Mouse (Mus musculus): ENCODE results near the gene Dync1i1.

- TF ChIP-seq CTCF (IDR thresholded peaks at IDR 0.05; ENCODE audit: low read depth) = no peak
- TF ChIP-seq EP300 (IDR thresholded peaks at IDR 0.05; ENCODE audit: low read depth) = no peak
These were observed 236.5 kb downstream of the Dync1i1 start for GRCm38 (mm10) chr6:5961960-5962359.

Data from liver, postnatal 0 days (tissue).